8 mouse cellular contexts compared by ENCODE assay signal in genomic region chr2:168161978-168162377, GRCm38 (mm10). TPM values are rescaled to one million over a fixed set of nuclear protein-coding genes. Genes with fewer than 3 reads are reported as not detected.
A peak's percentile ranks its signal among the peaks of the same experiment; 100 is the strongest.
DNase-seq lines count a peak whose midpoint lies in the region; ATAC-seq lines count a peak whose summit lies in the region.

No protein-coding gene starts in this region.

- no peak for ATAC-seq in megakaryocyte, adult 5-6 weeks (ENCODE audit: poor library complexity, severe bottlenecking)
- ATAC-seq in forebrain, embryonic 16.5 days, result no peak
- no peak for ATAC-seq in liver, embryonic 12.5 days
- ATAC-seq in stomach, embryonic 15.5 days (ENCODE audit: insufficient read depth, low FRiP score, low read depth), result no peak

- H3K27me3 ChIP-seq in megakaryocyte, embryonic 14.5 days (replicated peaks), result peaks cover 78% of the 10 kb centered on the region
- no peaks in the 10 kb centered on the region for H3K27me3 ChIP-seq in forebrain, embryonic 16.5 days (replicated peaks; ENCODE audit: control insufficient read depth, insufficient read depth, low read length)
- peaks cover 62% of the 10 kb centered on the region for H3K27me3 ChIP-seq in liver, embryonic 12.5 days (replicated peaks)
- no peaks in the 10 kb centered on the region for H3K27me3 ChIP-seq in stomach, embryonic 15.5 days (replicated peaks)

- no peaks in the 10 kb centered on the region for H3K9me3 ChIP-seq in megakaryocyte, embryonic 14.5 days
- H3K9me3 ChIP-seq in forebrain, embryonic 16.5 days (ENCODE audit: control insufficient read depth, low read length), result no peaks in the 10 kb centered on the region
- no peaks in the 10 kb centered on the region for H3K9me3 ChIP-seq in liver, embryonic 12.5 days (replicated peaks)
- no peaks in the 10 kb centered on the region for H3K9me3 ChIP-seq in stomach, embryonic 15.5 days

- peak overlapping the region; percentile 18; the same call in 1 of the 2 replicates for H3K9ac ChIP-seq in forebrain, embryonic 16.5 days (replicated peaks; ENCODE audit: low read depth, low read length)
- H3K9ac ChIP-seq in liver, embryonic 12.5 days, result peak overlapping the region; percentile 55
- no peak overlapping the region for H3K9ac ChIP-seq in stomach, embryonic 15.5 days

- H3K4me1 ChIP-seq in megakaryocyte, embryonic 14.5 days, result peaks cover 48% of the 10 kb centered on the region
- peaks cover 21% of the 10 kb centered on the region for H3K4me1 ChIP-seq in forebrain, embryonic 16.5 days (replicated peaks; ENCODE audit: control insufficient read depth, insufficient read depth, low read length)
- H3K4me1 ChIP-seq in liver, embryonic 12.5 days, result peaks cover 56% of the 10 kb centered on the region
- peaks cover 26% of the 10 kb centered on the region for H3K4me1 ChIP-seq in stomach, embryonic 15.5 days

- H3K27ac ChIP-seq in forebrain, embryonic 16.5 days (ENCODE audit: low read length), result no peak overlapping the region
- H3K27ac ChIP-seq in liver, embryonic 12.5 days, result no peak overlapping the region
- H3K27ac ChIP-seq in stomach, embryonic 15.5 days, result no peak overlapping the region

- DNase-seq in adrenal gland, postnatal 36 days, result no peak
- DNase-seq in gastrocnemius, postnatal 4 days (ENCODE audit: low spot score in 2 of 2), result no peak
- DNase-seq in ovary, adult 18-20 months (ENCODE audit: low spot score), result no peak

- no peaks in the 10 kb centered on the region for H3K36me3 ChIP-seq in megakaryocyte, embryonic 14.5 days (replicated peaks; ENCODE audit: low read length)
- no peaks in the 10 kb centered on the region for H3K36me3 ChIP-seq in forebrain, embryonic 16.5 days (ENCODE audit: control insufficient read depth, insufficient read depth)
- H3K36me3 ChIP-seq in liver, embryonic 12.5 days, result no peaks in the 10 kb centered on the region
- H3K36me3 ChIP-seq in stomach, embryonic 15.5 days, result no peaks in the 10 kb centered on the region

- peak overlapping the region; percentile 28 for H3K4me2 ChIP-seq in forebrain, embryonic 16.5 days (ENCODE audit: low read length)
- peak overlapping the region; percentile 66 for H3K4me2 ChIP-seq in liver, embryonic 12.5 days
- peak overlapping the region; percentile 59 for H3K4me2 ChIP-seq in stomach, embryonic 15.5 days

- H3K4me3 ChIP-seq in megakaryocyte, embryonic 14.5 days (replicated peaks), result peak overlapping the region; percentile 35
- H3K4me3 ChIP-seq in forebrain, embryonic 16.5 days (replicated peaks; ENCODE audit: low read length), result peak overlapping the region; percentile 11
- peak overlapping the region; percentile 28 for H3K4me3 ChIP-seq in liver, embryonic 12.5 days
- peak overlapping the region; percentile 27 for H3K4me3 ChIP-seq in stomach, embryonic 15.5 days (replicated peaks)

- WGBS in forebrain, embryonic 16.5 days, result 7% methylated on average over 14 of the region's 14 CpGs
- 7% methylated on average over 14 of the region's 14 CpGs for WGBS in liver, embryonic 12.5 days (ENCODE audit: insufficient replicate concordance)
- 15% methylated on average over 14 of the region's 14 CpGs for WGBS in stomach, embryonic 15.5 days

RNA-seq across cellular contexts. Expression of gene Adnp, which starts 44.9 kb away (rescaled TPM):
- polyA plus RNA-seq in megakaryocyte, embryonic 14.5 days (2012; ENCODE audit: insufficient read depth, low replicate concordance), result 9.5 and 14.3 TPM in 2 replicates
- total RNA-seq in megakaryocyte, adult 5-6 weeks (2015), result 17.2 and 21.8 TPM in 2 replicates
- 2.3 and 4.9 TPM in 2 replicates for total RNA-seq in megakaryocyte, adult 5-6 weeks (2017)
- 2.8 and 3.6 TPM in 2 replicates for polyA plus RNA-seq in forebrain, embryonic 16.5 days (2015; fragmentation: Nextera tagmentation; extraction: Ambion mirVana)
- polyA plus RNA-seq in liver, embryonic 12.5 days (2016; fragmentation: Nextera tagmentation; extraction: Ambion mirVana), result 7.7 and 8.6 TPM in 2 replicates
- polyA plus RNA-seq in stomach, embryonic 15.5 days (2015; fragmentation: Nextera tagmentation; extraction: Ambion mirVana), result 10.2 and 10.5 TPM in 2 replicates
- total RNA-seq in adrenal gland, postnatal 36 days (2021), result 10 to 100 TPM; 52.1 to 61.7 TPM
- total RNA-seq in gastrocnemius, postnatal 4 days (2021), result 10 to 100 TPM; 48.9 to 49.4 TPM
